Mouse (Mus musculus) heart, postnatal 0 days (tissue): ENCODE results near the gene Odf3.

Experiments
- CTCF ChIP-seq: IDR thresholded peaks from 2 replicates; pipeline ENCODE4 v1.5.1; 2016; ENCODE audit warnings: antibody characterized with exemption, control low read depth, low read depth
- EP300 ChIP-seq: IDR thresholded peaks from 2 replicates; pipeline ENCODE4 v1.6.1; 2016; ENCODE audit warnings: antibody characterized with exemption, low read depth

- no peak for TF ChIP-seq CTCF
- no peak for TF ChIP-seq EP300
Measured at GRCm38 (mm10) chr7:140835758-140836087, 11.9 kb upstream of the Odf3 start.
